Mouse (Mus musculus) forebrain, embryonic 10.5 days (tissue): ENCODE measurements around the gene Impdh1. TPM values are rescaled to one million over a fixed set of nuclear protein-coding genes. Genes with fewer than 3 reads are reported as not detected.

ENCODE experiments used
- DNase-seq: peaks from one replicate; pipeline ENCODE4 v3.0.0-alpha.2; 2017; ENCODE audit warnings: low spot score; ENCODE audit errors: extremely low spot score
- H3K27ac ChIP-seq: fragments of 300-500 bp; sonication (generic); 2 replicates; pipeline ENCODE4 v1.5.1; 2016; ENCODE audit warnings: mild to moderate bottlenecking
- H3K27me3 ChIP-seq: fragments of 300-500 bp; sonication (generic); 2 replicates; pipeline ENCODE4 v1.6.1; 2016; ENCODE audit warnings: mild to moderate bottlenecking; ENCODE audit not compliant: poor library complexity, severe bottlenecking
- H3K36me3 ChIP-seq: fragments of 300-500 bp; sonication (generic); replicated peaks from 2 replicates; pipeline ENCODE4 v1.6.1; 2016; ENCODE audit warnings: mild to moderate bottlenecking, moderate library complexity
- H3K4me1 ChIP-seq: fragments of 300-500 bp; sonication (generic); 2 replicates; pipeline ENCODE4 v1.6.1; 2016
- H3K4me3 ChIP-seq: fragments of 300-500 bp; sonication (generic); 2 replicates; pipeline ENCODE4 v1.5.1; 2016; ENCODE audit warnings: mild to moderate bottlenecking, moderate library complexity
- H3K9me3 ChIP-seq: fragments of 300-500 bp; sonication (generic); 2 replicates; pipeline ENCODE4 v1.6.1; 2016; ENCODE audit warnings: mild to moderate bottlenecking, moderate library complexity
- WGBS: fragments of 180-500 bp; shearing (Covaris S2); methylation state at CpG from one replicate; pipeline ENCODE4 v1.1.7; 2016; 5-methylcytosine and 5-hydroxymethylcytosine counted together
- polyA plus RNA-seq: library from polyadenylated mRNA; unstranded; fragments of >200 nt; fragmentation: Nextera tagmentation; extraction: Ambion mirVana; gene quantifications from 2 replicates; pipeline ENCODE4 v1.2.1, GENCODE M21; 2016

The Impdh1 gene
- polyA plus RNA-seq: 39.6 and 39.7 TPM in 2 replicates

DNA sequence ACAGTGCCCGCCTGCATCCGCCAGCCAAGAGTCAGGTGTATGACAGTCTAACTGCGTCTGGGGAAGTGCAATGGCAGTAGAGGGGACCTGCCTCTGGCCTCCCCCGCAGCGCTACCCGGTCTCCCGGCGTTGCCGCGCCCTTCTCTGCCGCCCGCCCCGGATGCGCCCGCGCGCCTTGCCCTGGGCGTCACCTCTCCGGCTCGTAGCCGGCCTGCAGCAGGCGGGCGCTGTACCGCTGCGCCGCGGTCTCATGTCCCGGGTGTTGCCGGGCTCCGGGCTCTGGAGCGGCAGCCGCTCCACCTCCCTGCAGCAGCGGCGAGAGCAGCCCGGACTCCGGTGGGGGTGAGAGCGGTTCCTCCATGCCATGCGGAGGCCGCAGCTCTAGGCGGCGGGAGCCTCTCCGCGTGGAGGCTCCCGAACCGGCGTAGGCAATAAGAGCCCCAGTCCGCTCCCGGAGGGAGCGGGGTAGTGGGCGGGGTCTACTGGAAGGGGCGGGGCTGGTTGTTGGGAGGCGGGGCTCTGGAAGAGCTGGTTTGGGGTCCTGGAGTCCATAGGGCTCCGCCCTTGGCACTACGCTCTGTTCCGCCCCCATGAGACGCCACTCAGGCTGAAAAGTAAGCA lies at the start of gene Impdh1:
Impdh1 (minus strand) TSS at position 484 of the 621 bp plus-strand sequence.
- peak; percentile 86 for DNase-seq
- Histone ChIP-seq H3K4me3 (peak within 1 kb of the TSS; percentile 81), H3K27ac (peak within 1 kb of the TSS; percentile 84), H3K27me3 (peaks cover 42% of the 10 kb centered on the region), H3K4me1 (peaks cover 56% of the 10 kb centered on the region), H3K9me3 (no peaks in the 10 kb centered on the region), H3K36me3 (no peaks in the 10 kb centered on the region)
- under 1% methylated on average over 56 of the region's 56 CpGs for WGBS

DNA sequence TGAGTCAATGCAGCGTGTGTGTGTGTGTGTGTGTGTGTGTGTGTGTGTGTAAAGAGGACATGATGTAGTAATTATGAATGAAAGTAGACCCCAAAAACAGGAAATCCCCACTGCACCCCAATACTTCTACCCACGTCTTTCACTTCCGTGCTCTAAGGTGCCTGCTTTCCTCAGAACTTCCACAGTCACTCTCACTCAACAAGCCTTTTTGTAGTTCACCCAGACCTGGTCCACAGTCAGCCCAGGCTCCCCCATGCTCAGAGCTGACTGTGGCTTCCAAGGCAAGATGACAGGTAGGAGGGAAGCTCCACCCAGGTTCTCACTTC lies 48.3 kb upstream of the Impdh1 start:
- WGBS: 89% methylated on average over 3 of the region's 3 CpGs
- H3K36me3 ChIP-seq: no peaks in the 10 kb centered on the region
- H3K4me3 ChIP-seq: no peak overlapping the region
- no peaks in the 10 kb centered on the region for H3K27me3 ChIP-seq
- DNase-seq: no peak
- peaks cover 8% of the 10 kb centered on the region for H3K4me1 ChIP-seq
- no peak overlapping the region for H3K27ac ChIP-seq
- no peaks in the 10 kb centered on the region for H3K9me3 ChIP-seq

DNA sequence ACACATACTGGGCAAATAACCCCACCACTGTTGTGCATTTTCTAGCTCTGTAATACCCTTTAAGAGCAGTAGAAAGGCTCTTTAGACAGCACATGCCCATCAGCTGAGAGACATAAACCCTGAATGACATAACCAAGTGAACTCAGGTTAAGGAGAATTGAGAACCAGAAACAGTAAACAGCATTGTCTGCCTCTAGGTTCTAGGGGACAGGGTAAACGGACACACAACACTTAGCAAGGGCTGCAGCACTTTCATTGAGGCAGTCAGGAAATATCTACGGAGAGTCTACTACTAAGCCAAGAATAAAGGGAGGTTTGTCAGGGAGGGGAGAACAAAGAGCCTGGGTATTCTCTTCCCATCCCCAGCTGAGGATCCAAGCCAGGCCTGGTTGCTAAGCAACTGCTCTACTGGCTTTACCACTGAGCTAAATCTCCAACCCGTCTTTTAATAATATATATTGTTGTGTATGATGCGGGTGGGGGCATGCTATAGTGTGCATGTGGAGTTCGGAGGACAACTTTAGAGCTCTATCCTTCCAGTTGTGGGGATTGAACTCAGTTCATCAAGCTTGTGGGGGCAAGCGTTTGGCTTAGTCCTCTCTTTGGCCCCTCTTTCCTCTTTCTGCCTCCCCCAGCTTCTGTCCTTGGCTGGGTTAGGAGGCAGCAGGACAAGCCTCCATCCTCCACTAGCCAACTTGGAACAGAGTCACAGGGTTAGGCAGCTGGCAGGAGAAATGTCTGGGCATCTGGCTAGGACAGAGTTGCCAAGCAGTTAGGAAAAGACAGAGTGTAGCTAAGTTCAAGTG lies 47.7 kb upstream of the Impdh1 start:
- Histone ChIP-seq H3K36me3 (no peaks in the 10 kb centered on the region), H3K27me3 (no peaks in the 10 kb centered on the region), H3K4me1 (peaks cover 8% of the 10 kb centered on the region), H3K27ac (no peak overlapping the region), H3K4me3 (no peak overlapping the region), H3K9me3 (no peaks in the 10 kb centered on the region)
- 55% methylated on average over 6 of the region's 6 CpGs for WGBS
- DNase-seq: no peak

DNA sequence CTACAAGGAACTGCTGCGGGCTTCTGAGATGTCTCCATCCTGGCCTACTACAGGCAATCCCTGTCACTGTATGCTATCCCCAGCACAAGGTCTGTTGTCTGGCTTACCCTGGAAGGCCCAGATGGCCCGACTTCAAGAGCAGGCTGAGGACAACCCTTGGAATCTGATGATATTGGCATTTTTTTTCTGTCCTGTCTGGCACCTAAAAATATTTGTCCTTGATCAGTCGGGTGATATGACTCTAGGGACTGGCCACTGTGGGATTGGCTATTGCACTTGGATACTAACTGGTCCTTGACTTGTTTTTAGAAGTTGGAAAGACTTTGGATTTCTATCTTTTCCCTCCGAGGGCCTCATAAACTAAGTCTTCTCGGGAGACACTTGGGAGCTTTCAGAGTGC lies 45.7 kb upstream of the Impdh1 start:
- Histone ChIP-seq H3K4me1 (peaks cover 8% of the 10 kb centered on the region), H3K36me3 (no peaks in the 10 kb centered on the region), H3K27me3 (no peaks in the 10 kb centered on the region), H3K27ac (no peak overlapping the region), H3K9me3 (no peaks in the 10 kb centered on the region), H3K4me3 (no peak overlapping the region)
- WGBS: 84% methylated on average over 5 of the region's 5 CpGs
- DNase-seq: no peak

DNA sequence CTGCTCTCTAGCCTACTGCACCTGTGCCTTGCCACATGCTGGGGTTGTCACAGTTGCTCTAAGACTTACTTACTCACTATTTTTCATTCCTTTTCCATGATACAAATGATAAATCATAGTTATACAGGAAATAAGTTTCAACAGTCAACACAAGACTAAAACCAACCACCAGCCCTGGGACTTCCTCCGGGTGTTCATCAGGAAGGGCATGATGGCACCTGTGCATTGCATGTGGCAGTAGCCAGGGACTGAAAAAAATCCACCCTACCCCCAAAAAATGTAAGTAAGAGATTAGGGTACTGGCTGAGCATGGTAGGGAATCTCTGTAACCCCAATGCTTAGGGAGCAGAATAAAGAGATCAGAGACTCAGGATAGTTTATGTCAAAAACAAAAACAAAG lies 43.3 kb upstream of the Impdh1 start:
- DNase-seq: no peak
- peaks cover 13% of the 10 kb centered on the region for H3K4me1 ChIP-seq
- WGBS: 80% methylated on average over 1 of the region's 1 CpGs
- no peaks in the 10 kb centered on the region for H3K36me3 ChIP-seq
- no peak overlapping the region for H3K27ac ChIP-seq
- H3K9me3 ChIP-seq: no peaks in the 10 kb centered on the region
- no peak overlapping the region for H3K4me3 ChIP-seq
- no peaks in the 10 kb centered on the region for H3K27me3 ChIP-seq

DNA sequence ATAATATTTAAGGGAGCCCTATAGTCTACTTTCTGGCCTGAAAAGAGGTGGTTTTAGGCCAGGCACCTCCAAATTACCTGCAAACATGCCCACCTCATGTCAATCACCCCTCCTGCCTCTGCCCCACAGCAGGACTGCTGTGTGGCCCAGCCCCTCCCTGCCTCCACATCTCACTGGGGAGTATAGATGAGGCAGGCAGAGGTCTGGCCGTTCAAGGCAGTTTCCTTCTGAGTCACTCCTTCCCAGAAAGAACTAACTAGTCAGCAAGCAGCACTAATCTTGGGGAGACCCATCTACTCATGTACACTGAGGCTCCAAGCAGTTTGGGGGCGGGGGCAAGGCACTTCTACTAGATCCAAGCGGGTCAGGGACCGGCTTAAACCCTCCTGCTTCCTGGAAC lies 30.9 kb upstream of the Impdh1 start:
- Histone ChIP-seq H3K4me1 (peaks cover 6% of the 10 kb centered on the region), H3K9me3 (no peaks in the 10 kb centered on the region), H3K27me3 (no peaks in the 10 kb centered on the region), H3K4me3 (no peak overlapping the region), H3K27ac (no peak overlapping the region), H3K36me3 (no peaks in the 10 kb centered on the region)
- 54% methylated on average over 4 of the region's 4 CpGs for WGBS
- no peak for DNase-seq

DNA sequence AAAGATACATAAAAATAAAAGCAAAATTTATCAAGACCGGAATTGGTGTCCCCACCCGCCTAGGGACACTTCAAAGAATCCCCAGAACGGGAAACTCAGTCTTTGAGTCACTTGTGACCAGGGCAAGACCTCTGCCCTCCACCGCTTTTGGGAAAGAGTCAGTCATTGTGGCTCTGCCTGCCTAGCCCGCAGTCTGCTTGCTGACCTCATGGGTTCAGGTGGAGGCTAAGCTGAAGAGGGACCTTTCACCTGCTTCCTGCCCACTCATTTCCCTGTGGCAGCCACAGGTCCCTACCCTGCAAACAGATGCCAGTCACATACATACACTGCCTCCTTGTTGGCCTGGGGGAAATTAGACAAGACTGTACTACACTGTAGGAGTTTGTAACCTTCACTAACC lies 30.4 kb upstream of the Impdh1 start:
- 55% methylated on average over 5 of the region's 5 CpGs for WGBS
- H3K9me3 ChIP-seq: no peaks in the 10 kb centered on the region

DNA sequence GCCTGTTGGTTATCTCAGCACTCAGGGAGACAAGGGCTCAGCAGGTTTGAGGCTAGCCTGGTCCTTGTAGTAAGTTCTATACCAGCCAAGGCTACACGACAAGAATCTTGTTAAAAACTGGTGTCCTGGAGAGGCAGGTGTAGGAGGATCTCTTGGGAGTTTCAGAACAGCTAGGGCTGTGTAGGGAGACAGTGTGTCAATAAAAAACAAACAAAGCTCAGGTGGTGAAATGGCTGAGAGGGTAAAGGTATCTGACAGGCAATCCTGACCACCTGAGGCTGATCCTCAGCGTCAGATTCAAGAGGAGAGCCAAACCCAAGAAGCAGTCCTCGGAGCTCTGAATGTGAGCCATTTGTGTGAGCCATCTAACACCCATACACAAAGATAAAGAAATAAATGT lies 30.0 kb upstream of the Impdh1 start:
- Histone ChIP-seq H3K4me3 (no peak overlapping the region), H3K4me1 (peaks cover 6% of the 10 kb centered on the region), H3K36me3 (no peaks in the 10 kb centered on the region), H3K27me3 (no peaks in the 10 kb centered on the region), H3K9me3 (no peaks in the 10 kb centered on the region), H3K27ac (no peak overlapping the region)
- DNase-seq: no peak
- 74% methylated on average over 3 of the region's 3 CpGs for WGBS

More for the DNA sequence above, 30.4 kb upstream of the Impdh1 start:
- no peaks in the 10 kb centered on the region for H3K36me3 ChIP-seq
- H3K4me3 ChIP-seq: no peak overlapping the region
- DNase-seq: no peak
- H3K27me3 ChIP-seq: no peaks in the 10 kb centered on the region
- H3K27ac ChIP-seq: no peak overlapping the region
- peaks cover 6% of the 10 kb centered on the region for H3K4me1 ChIP-seq

DNA sequence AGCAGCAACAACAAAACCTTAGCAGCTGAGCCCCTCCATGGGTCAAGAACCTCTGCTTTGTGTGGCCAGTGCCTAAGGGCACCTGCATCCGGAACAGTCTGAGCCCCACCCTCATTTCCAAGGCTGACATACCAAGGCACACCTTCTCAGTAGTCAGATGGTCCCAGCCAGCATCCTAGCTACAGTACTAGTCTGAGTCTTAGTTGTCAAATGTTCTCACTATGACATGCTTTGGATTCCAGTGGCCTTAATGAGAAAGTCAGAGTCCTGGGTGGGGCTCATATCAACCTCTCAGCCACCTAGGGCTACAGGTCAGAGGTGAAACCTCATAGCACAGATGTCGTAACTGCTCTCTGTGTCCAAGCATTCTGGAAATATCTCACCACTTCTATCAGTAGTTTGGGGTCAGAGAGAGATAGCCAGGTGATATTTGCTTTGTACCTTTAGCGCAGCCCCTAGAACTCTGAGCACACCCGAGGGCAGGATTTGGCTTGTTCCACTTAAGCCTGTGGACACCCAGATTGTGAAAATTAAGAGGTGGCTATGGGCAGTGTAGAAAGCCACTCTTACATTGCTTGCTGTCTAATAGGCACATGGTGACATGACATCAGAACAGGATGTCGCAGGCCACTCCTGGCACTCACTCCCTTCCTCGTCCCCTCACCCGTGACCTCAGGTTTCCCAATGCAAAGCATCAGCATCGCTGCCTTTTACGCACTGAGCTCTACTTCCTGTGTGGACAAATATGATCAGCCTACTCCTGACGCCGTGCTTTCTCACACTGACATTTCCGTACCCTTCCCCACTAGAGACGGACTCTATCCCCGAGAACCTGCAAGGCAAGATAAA lies 29.3 kb upstream of the Impdh1 start:
- no peaks in the 10 kb centered on the region for H3K36me3 ChIP-seq
- peaks cover 6% of the 10 kb centered on the region for H3K4me1 ChIP-seq
- DNase-seq: no peak
- H3K27ac ChIP-seq: no peak overlapping the region
- no peaks in the 10 kb centered on the region for H3K9me3 ChIP-seq
- no peaks in the 10 kb centered on the region for H3K27me3 ChIP-seq
- H3K4me3 ChIP-seq: no peak overlapping the region
- 79% methylated on average over 14 of the region's 14 CpGs for WGBS

DNA sequence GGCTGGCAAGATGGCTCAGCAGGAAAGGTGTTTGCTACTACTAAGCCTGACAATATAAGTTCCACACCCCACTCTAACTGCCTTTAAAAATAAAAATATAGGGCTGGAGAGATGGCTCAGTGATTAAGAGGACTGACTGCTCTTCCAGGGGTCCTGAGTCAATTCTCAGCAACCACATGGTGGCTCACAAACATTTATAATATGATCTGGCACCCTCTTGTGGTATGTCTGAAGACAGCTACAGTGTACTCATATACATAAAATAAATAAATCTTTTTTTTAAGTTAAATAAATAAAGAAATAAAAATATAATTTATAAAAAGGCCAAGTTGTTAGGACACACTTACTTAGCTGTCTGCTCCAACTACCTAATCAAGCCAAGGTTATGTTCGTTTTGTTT lies 26.1 kb upstream of the Impdh1 start:
- H3K27ac ChIP-seq: no peak overlapping the region
- no peaks in the 10 kb centered on the region for H3K36me3 ChIP-seq
- H3K27me3 ChIP-seq: no peaks in the 10 kb centered on the region
- H3K9me3 ChIP-seq: no peaks in the 10 kb centered on the region
- no peak overlapping the region for H3K4me3 ChIP-seq
- DNase-seq: no peak
- H3K4me1 ChIP-seq: peaks cover 6% of the 10 kb centered on the region
- 63% methylated on average over 1 of the region's 1 CpGs for WGBS

DNA sequence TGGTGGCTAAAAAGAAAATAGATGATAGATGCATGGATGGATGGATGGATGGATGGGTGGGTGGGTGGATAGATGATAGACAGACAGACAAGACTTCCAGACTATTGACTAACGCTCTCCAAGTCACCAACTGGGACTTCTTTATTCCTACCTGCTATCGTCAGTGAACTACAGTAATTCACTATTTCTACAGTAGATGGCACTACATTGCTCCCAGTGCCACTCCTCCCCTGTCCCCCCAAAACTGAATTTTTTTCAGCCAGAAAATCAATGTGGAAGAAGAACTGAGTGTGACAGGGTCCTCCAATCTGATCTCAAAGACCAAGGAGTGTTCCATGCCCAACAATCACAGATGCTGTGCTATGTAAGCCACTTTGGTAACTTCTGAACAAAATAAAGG lies 25.5 kb upstream of the Impdh1 start:
- WGBS: 43% methylated on average over 2 of the region's 2 CpGs
- DNase-seq: no peak
- H3K36me3 ChIP-seq: no peaks in the 10 kb centered on the region

DNA sequence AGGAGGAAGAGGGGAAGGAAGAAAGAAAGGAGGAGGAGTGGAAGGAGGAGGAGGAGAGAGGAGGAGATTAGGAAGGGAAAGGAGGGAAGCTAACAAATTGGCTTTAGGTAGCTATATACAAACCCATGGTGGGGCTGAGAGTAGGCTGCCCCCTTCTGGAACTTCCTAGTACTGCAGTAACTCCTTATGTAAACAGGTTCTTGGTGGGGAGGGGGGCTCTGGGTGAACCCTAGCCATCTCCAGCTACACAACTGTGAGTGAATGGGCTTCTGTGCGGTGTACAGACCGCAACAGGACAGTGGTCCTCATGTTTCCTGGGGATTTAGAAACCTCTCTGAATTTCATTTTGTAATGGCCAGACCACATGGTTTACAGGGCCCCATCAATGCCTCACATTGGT lies 24.6 kb upstream of the Impdh1 start:
- peaks cover 6% of the 10 kb centered on the region for H3K4me1 ChIP-seq
- peak; percentile 49 for DNase-seq
- no peaks in the 10 kb centered on the region for H3K9me3 ChIP-seq
- H3K36me3 ChIP-seq: no peaks in the 10 kb centered on the region
- no peak overlapping the region for H3K4me3 ChIP-seq
- H3K27me3 ChIP-seq: no peaks in the 10 kb centered on the region
- 36% methylated on average over 2 of the region's 2 CpGs for WGBS
- no peak overlapping the region for H3K27ac ChIP-seq

More for the DNA sequence above, 25.5 kb upstream of the Impdh1 start:
- Histone ChIP-seq H3K27ac (no peak overlapping the region), H3K4me3 (no peak overlapping the region), H3K9me3 (no peaks in the 10 kb centered on the region), H3K4me1 (peaks cover 6% of the 10 kb centered on the region), H3K27me3 (no peaks in the 10 kb centered on the region)

DNA sequence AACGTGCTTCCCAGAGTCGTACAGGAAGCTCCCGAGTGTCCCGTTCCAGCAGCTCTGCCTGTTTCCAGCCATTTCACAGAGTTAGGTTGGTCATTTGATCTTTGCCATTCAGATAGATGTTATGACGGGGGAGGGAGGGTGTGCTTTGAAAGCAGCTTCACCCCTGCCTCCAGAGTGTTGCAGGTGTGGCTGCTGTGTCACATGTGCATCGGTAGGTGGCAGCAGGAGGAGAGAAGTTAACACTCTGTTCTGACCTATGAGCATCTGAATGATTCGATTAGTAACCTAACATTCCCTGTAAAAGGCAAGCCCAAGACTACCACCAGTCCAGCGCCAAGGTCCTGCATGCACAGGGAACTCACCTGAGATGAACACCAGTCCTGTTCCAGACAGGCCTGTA lies 18.1 kb upstream of the Impdh1 start:
- H3K4me1 ChIP-seq: no peaks in the 10 kb centered on the region
- no peak overlapping the region for H3K4me3 ChIP-seq
- DNase-seq: no peak
- H3K27me3 ChIP-seq: no peaks in the 10 kb centered on the region
- no peaks in the 10 kb centered on the region for H3K9me3 ChIP-seq
- H3K36me3 ChIP-seq: no peaks in the 10 kb centered on the region
- 51% methylated on average over 8 of the region's 8 CpGs for WGBS
- no peak overlapping the region for H3K27ac ChIP-seq
